Mouse (Mus musculus): ENCODE data around the gene Trappc10.

- TF ChIP-seq POLR2A (IDR thresholded peaks at IDR 0.05; ENCODE audit: low read depth, low read length) (no peak), CTCF (IDR thresholded peaks at IDR 0.05; ENCODE audit: extremely low read depth, insufficient read depth, insufficient read length, insufficient replicate concordance) (no peak)
These were observed 41.5 kb upstream of the Trappc10 start for GRCm38 (mm10) chr10:78285959-78286358.

Data from spleen, adult 2 months (tissue).